Mouse (Mus musculus) T-helper 1 cell (primary cell): ENCODE measurements at regions not wholly inside any gene's neighbourhood (a gene's known extent, or its start where the extent isn't known, plus 50 kb on each side); places are given as distances from the start of the nearest gene placed in this dataset.
"Not testable (repeated sequence)": the region's sequence is repeated elsewhere in the genome, so short reads cannot be mapped to it uniquely, and the experiment has no call there.

Experiments
- in situ Hi-C: fragments of 300-600 bp; cut with MboI, MseI; formaldehyde crosslinking; loops from one replicate; pipeline ENCODE4 v1.15.1; 2025; ENCODE audit warnings: high pct_unique_total_duplicates

DNA sequence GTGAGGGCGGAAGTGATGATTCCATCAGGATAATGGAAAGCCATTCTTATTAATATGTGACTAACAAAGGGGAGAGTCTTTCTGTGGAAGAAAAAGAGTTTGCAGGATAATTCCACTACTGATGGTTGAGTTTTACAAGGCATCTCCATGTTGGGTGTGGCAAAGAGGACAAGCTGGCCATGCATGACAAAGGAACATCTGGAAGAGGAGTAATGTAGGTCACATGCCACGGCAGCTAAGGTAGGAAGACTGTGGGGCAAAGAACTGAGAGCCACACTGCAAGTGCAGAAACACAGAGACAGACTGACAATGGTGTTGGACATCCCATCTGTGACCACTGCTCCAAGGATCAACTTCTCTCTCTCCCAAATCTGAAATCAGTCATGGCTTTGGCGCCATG, 196.4 kb upstream of the Gdi2 start:
- in situ Hi-C loops: loop anchor here (5.0 kb wide), 1 partner anchor 66 kb away; no protein-coding TSS in a partner anchor

DNA sequence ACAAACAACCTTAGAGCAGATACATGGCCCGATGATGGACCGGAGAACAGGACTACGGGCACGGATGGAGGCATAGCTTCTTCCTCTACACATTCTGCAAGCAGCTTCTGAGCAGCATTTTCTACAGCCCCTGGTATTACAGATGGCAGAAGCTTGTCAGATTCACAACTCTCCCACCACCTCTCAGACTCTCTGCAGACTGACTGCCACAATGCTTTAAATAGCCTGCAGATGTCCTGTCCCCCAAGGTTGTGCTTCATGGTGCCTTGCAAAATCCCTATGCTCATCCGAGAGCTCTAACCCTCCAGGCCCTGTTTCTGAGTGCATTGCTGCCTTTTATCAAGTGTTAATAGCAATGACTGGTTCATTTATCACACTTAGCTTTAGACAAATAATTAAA, 194.3 kb upstream of the Gdi2 start:
- in situ Hi-C loops: loop anchor here (5.0 kb wide), 1 partner anchor 64 kb away; no protein-coding TSS in a partner anchor

DNA sequence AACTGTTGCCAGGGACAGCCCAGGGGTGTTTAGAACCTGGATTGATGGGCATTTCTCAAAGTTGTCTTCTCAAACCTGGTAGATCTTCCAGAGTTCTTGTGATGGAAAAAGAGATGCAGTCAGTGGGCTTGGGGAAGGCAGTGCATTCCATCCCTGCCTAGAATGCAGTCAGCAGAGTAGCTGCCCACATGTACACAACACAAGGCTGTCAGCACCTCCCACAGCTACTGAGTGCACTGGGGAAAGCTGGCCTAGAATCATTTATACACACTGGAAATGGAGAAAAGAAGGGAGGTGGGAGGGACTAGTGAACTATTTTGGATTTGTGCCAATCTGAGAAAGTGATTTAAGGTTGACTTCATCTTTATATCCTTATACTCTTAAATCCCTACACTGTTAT, 183.0 kb upstream of the Gdi2 start:
- in situ Hi-C loops: not testable (repeated sequence)

DNA sequence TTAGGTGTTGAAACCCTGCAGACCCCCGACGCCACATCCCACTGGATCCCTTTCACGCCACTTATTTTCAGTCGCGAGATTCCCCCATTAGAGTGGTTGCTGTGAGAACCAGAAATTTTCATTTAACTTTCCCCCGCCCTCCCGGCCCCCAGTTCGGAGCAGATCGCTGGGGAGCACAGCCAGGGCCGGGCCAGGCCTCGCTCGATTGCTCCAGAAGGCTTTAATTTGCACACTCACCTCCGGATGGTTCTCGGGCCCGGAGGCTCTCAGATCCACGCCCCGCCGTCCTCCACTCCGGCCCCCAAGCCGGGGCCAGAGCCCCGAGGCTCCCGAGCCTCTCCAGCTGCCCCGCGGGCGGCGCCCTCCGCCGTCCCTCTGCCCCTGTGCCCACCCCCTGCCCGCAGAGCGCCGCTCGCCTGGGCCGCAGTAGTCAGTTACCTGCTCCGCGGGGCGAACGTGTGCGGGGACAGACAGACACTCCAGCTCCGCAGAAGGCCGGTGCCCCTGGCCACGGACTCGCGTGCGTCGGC, 179.7 kb upstream of the Gdi2 start:
- in situ Hi-C loops: no loop called here

GRCm38 (mm10) chr13:3358996-3359750, 178.7 kb upstream of the Gdi2 start:
- in situ Hi-C loops: no loop called here

GRCm38 (mm10) chr13:3359751-3360260, 178.1 kb upstream of the Gdi2 start:
- in situ Hi-C loops: not testable (repeated sequence)

GRCm38 (mm10) chr13:3360503-3361490, 177.1 kb upstream of the Gdi2 start:
- in situ Hi-C loops: no loop called here

GRCm38 (mm10) chr13:3372701-3373100, 165.2 kb upstream of the Gdi2 start:
- in situ Hi-C loops: no loop called here

- in situ Hi-C loops: not testable (repeated sequence)
Measured at GRCm38 (mm10) chr13:3373522-3374220, 164.2 kb upstream of the Gdi2 start.

DNA sequence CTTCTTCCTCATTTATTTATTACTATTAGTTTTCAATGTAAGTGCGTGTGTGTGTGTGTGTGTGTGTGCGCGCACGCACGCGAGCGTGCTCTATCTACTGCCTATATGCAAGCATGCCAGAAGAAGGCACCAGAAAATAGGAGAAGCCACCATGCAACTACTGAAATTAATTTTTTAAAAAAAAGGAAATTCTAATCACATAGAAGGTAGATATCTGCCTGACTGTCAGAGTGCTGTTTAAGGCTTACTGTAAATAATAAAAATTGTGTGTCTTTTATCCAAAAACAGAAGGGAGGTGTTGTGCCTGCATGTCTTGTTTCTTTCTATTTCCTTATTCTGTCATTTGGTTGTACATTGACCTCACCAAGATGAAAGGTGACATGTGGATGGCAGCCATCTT, 163.1 kb upstream of the Gdi2 start:
- in situ Hi-C loops: no loop called here

- in situ Hi-C loops: not testable (repeated sequence)
Measured at GRCm38 (mm10) chr13:3377801-3378200, 160.1 kb upstream of the Gdi2 start.

DNA sequence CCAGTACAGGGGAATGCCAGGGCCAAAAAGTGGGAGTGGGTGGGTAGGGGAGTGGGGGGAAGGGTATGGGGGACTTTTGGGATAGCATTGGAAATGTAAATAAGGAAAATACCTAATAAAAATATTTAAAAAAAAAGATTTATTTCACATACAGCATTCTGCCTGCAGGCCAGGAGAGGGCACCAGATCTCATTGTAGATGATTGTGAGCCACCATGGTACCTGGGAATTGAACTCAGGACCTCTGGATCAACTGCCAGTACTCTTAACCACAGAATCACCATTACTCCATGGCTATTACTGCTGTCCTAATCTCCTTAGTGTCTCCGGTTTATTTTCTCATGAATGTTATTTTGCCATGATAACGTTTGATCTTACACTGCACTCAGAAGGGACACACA, 132.1 kb upstream of the Gdi2 start:
- in situ Hi-C loops: loop anchor here (5.0 kb wide), 2 partner anchors 63 to 283 kb away; no protein-coding TSS in a partner anchor

GRCm38 (mm10) chr13:3406236-3407017, 131.4 kb upstream of the Gdi2 start:
- in situ Hi-C loops: loop anchor here (5.0 kb wide), 2 partner anchors 64 to 284 kb away; no protein-coding TSS in a partner anchor

DNA sequence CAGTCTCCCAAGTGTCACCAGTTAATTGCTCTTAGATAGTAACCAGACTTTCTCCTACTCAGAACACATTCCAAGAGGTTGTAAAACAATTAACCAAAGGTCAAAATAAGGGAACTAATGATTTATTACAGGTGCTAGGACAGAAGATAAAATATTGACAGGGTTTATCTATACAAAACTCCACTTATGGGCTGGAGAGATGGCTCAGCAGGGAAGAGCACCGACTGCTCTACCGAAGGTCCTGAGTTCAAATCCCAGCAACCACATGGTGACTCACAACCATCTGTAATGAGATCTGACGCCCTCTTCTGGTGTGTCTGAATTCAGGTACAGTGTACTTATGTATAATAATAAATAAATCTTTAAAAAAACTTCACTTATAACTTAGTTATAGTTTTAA, 127.6 kb upstream of the Gdi2 start:
- in situ Hi-C loops: not testable (repeated sequence)

DNA sequence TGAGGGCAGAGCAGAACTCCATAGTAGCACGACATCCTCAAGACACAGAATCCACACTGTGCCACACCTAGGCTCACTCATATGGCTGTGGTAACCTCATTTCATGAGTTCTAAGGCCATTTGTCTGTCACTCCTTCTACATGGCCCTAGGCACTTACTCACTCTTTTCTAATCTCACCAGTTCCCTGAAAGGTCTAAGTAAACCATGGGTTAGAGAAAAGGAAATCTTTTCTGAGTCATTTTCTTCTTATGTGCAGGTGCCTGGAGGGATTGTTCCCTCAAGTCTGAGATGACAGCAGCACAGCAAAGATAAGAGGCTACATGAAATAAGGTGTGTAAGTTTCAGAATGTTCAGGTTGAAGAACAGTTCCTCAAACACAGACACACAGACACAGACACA, 120.8 kb upstream of the Gdi2 start:
- in situ Hi-C loops: no loop called here

GRCm38 (mm10) chr13:3455374-3455773, 82.5 kb upstream of the Gdi2 start:
- in situ Hi-C loops: not testable (repeated sequence)

DNA sequence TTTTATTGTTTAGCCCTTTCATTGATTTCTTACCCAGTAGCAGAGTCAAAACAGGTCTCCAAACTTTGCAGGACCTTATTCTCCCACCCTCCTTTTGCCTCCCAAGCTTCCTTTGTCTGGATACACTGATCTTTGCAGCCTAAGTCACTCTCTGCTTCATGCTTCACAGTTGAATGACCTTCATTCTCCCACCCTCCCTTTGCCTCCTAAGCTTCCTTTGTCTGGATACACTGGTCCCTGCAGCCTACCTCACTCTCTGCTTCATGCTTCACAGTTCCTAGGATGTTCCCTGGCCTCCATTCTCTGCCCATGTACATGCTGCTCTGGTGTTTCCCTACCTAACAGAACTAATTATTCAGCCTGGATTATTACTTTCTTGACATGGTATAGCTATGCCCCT, 61.0 kb upstream of the Gdi2 start:
- in situ Hi-C loops: no loop called here

- in situ Hi-C loops: no loop called here
Measured at GRCm38 (mm10) chr13:3477997-3478728, 59.7 kb upstream of the Gdi2 start.
